Comparison of ENCODE assay signal across 14 mouse cellular contexts in the genomic region with DNA sequence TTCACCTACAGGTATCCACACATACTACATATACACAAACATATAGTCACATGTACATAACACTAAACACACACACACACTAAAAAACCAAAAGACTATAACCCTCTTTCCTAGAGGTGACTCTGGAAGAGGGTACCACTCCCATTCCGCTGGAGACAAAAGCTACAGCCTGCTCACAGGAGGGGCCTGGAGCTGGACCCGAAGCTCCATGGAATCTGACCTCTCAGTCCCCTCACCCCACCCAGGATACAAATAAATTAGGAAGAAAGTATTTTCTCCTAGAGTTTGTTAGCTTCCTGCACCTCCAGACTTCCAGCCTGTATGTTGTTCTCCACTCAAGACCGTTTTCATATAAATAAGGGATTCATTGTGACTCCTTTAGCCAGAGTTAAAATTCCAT.
DNase-seq lines count a peak whose midpoint lies in the region; ATAC-seq lines count a peak whose summit lies in the region.
"Had no signal": no experiment of that assay in that cellular context is flagged by ENCODE, and none has a peak within 500 bp of the region (broad histone marks: within the 10 kb centered on the region; RNA-seq: fewer than 3 reads in every experiment).

No protein-coding gene starts in this region.

- no peaks in the 10 kb centered on the region for H3K27me3 ChIP-seq in heart, embryonic 15.5 days
- H3K27me3 ChIP-seq in heart, embryonic 11.5 days (ENCODE audit: control insufficient read depth, insufficient read depth, low read length) = no peaks in the 10 kb centered on the region
- no peaks in the 10 kb centered on the region for H3K27me3 ChIP-seq in embryonic facial prominence, embryonic 15.5 days
- H3K27me3 ChIP-seq in lung, embryonic 16.5 days (ENCODE audit: control insufficient read depth, insufficient read depth, low read depth, low read length) = no peaks in the 10 kb centered on the region
- H3K27me3 ChIP-seq: CH12.LX; forebrain, embryonic 13.5 days; intestine, embryonic 15.5 days had no signal

- no peak overlapping the region for H3K4me2 ChIP-seq in heart, embryonic 15.5 days
- H3K4me2 ChIP-seq in heart, embryonic 11.5 days = no peak overlapping the region
- H3K4me2 ChIP-seq in embryonic facial prominence, embryonic 15.5 days (replicated peaks) = no peak overlapping the region
- no peak overlapping the region for H3K4me2 ChIP-seq in lung, embryonic 16.5 days (ENCODE audit: low read depth, low read length)
- H3K4me2 ChIP-seq: forebrain, embryonic 13.5 days; intestine, embryonic 15.5 days had no signal

- H3K9me3 ChIP-seq in heart, embryonic 15.5 days (replicated peaks) = no peaks in the 10 kb centered on the region
- H3K9me3 ChIP-seq in heart, embryonic 11.5 days (replicated peaks; ENCODE audit: control insufficient read depth, low read length) = no peaks in the 10 kb centered on the region
- no peaks in the 10 kb centered on the region for H3K9me3 ChIP-seq in embryonic facial prominence, embryonic 15.5 days (replicated peaks)
- no peaks in the 10 kb centered on the region for H3K9me3 ChIP-seq in lung, embryonic 16.5 days (ENCODE audit: control insufficient read depth, low read length)
- H3K9me3 ChIP-seq: forebrain, embryonic 13.5 days; intestine, embryonic 15.5 days had no signal

- H3K36me3 ChIP-seq in heart, embryonic 15.5 days = no peaks in the 10 kb centered on the region
- no peaks in the 10 kb centered on the region for H3K36me3 ChIP-seq in heart, embryonic 11.5 days (ENCODE audit: control insufficient read depth, insufficient read depth, low read length)
- H3K36me3 ChIP-seq in embryonic facial prominence, embryonic 15.5 days = no peaks in the 10 kb centered on the region
- H3K36me3 ChIP-seq in lung, embryonic 16.5 days (ENCODE audit: control insufficient read depth, insufficient read depth, low read length) = no peaks in the 10 kb centered on the region
- H3K36me3 ChIP-seq: intestine, embryonic 15.5 days had no signal

- H3K4me1 ChIP-seq in heart, embryonic 15.5 days (replicated peaks) = no peaks in the 10 kb centered on the region
- H3K4me1 ChIP-seq in heart, embryonic 11.5 days (ENCODE audit: control insufficient read depth, insufficient read depth, low read length) = no peaks in the 10 kb centered on the region
- H3K4me1 ChIP-seq in embryonic facial prominence, embryonic 15.5 days = 0 out of 2 replicates have a peak, but pooled peaks cover 4% of the 10 kb centered on the region
- no peaks in the 10 kb centered on the region for H3K4me1 ChIP-seq in lung, embryonic 16.5 days (replicated peaks; ENCODE audit: control insufficient read depth, insufficient read depth, low read length)
- H3K4me1 ChIP-seq: forebrain, embryonic 13.5 days; intestine, embryonic 15.5 days had no signal

- H3K27ac ChIP-seq in heart, embryonic 15.5 days = peak overlapping the region; percentile 32; the same call in 1 of the 2 replicates
- no peak overlapping the region for H3K27ac ChIP-seq in heart, embryonic 11.5 days (ENCODE audit: low read depth, low read length)
- peak overlapping the region; percentile 22; the same call in 1 of the 2 replicates for H3K27ac ChIP-seq in embryonic facial prominence, embryonic 15.5 days (replicated peaks)
- peak overlapping the region; percentile 47; the same call in 1 of the 2 replicates for H3K27ac ChIP-seq in lung, embryonic 16.5 days (ENCODE audit: low read length)
- H3K27ac ChIP-seq: forebrain, embryonic 13.5 days; intestine, embryonic 15.5 days; liver, embryonic 14.5 days had no signal

- WGBS in heart, embryonic 15.5 days = 51% methylated on average over 3 of the region's 3 CpGs
- WGBS in heart, embryonic 11.5 days (ENCODE audit: insufficient replicate concordance) = 49% methylated on average over 3 of the region's 3 CpGs
- 43% methylated on average over 3 of the region's 3 CpGs for WGBS in embryonic facial prominence, embryonic 15.5 days
- WGBS in lung, embryonic 16.5 days = 47% methylated on average over 3 of the region's 3 CpGs

- ATAC-seq in heart, embryonic 15.5 days (replicated peaks; ENCODE audit: insufficient number of reproducible peaks, insufficient read depth, low FRiP score, low read depth) = no peak
- no peak for ATAC-seq in heart, embryonic 11.5 days (replicated peaks; ENCODE audit: insufficient number of reproducible peaks, low FRiP score, low TSS enrichment)
- ATAC-seq in embryonic facial prominence, embryonic 15.5 days (ENCODE audit: insufficient number of reproducible peaks, low FRiP score, low TSS enrichment, low read depth) = no peak
- ATAC-seq in lung, embryonic 16.5 days (ENCODE audit: low read depth) = no peak
- ATAC-seq: forebrain, embryonic 13.5 days; intestine, embryonic 15.5 days had no signal

- peak; percentile 44 for DNase-seq in kidney, adult 9 months
- DNase-seq in thymus, postnatal 0 days (ENCODE audit: low spot score) = no peak
- no peak for DNase-seq in B cell, adult 2 months
- DNase-seq: cerebellum, postnatal 14 days; right cerebral cortex, postnatal 4 days; thymus, postnatal 25 days had no signal

- no peak overlapping the region for H3K9ac ChIP-seq in heart, embryonic 15.5 days
- H3K9ac ChIP-seq in heart, embryonic 11.5 days (ENCODE audit: low read depth, low read length) = no peak overlapping the region
- H3K9ac ChIP-seq in embryonic facial prominence, embryonic 15.5 days = no peak overlapping the region
- H3K9ac ChIP-seq in lung, embryonic 16.5 days (ENCODE audit: low read length) = no peak overlapping the region
- H3K9ac ChIP-seq: forebrain, embryonic 13.5 days; intestine, embryonic 15.5 days; liver, embryonic 14.5 days had no signal

- H3K4me3 ChIP-seq in heart, embryonic 15.5 days = no peak overlapping the region
- H3K4me3 ChIP-seq in heart, embryonic 11.5 days (ENCODE audit: low read depth, low read length) = no peak overlapping the region
- H3K4me3 ChIP-seq in embryonic facial prominence, embryonic 15.5 days (replicated peaks) = no peak overlapping the region
- no peak overlapping the region for H3K4me3 ChIP-seq in lung, embryonic 16.5 days (ENCODE audit: low read length)
- H3K4me3 ChIP-seq: forebrain, embryonic 13.5 days; intestine, embryonic 15.5 days had no signal
